Mouse (Mus musculus): Measurements from ENCODE around the gene Hamp2. TPM values are rescaled to one million over a fixed set of nuclear protein-coding genes. Genes with fewer than 3 reads are reported as not detected.

Gene Hamp2
- not detected in 2 replicates for polyA plus RNA-seq (2012; rRNA removed)

GRCm38 (mm10) chr7:30924581-30924980 lies at the start of gene Hamp2:
Hamp2 (minus strand) TSS chr7:30924681.

GRCm38 (mm10) chr7:30973501-30974289 lies 49.2 kb upstream of the Hamp2 start, which contains the start of gene Fam187b:
Fam187b (plus strand) TSS chr7:30973790.

GRCm38 (mm10) chr7:30973251-30973500 lies 48.7 kb upstream of the Hamp2 start, which contains the start of gene Lsr:
Lsr (minus strand) TSS chr7:30973464.

GRCm38 (mm10) chr7:30956756-30957366 lies 32.4 kb upstream of the Hamp2 start, which contains the start of gene Usf2:
Usf2 (minus strand) TSS chr7:30956803.

GRCm38 (mm10) chr7:30943909-30944635 lies 19.6 kb upstream of the Hamp2 start, which contains the start of gene Hamp:
Hamp (minus strand) TSS chr7:30944032.

GRCm38 (mm10) chr7:30914732-30915131 lies 9.7 kb downstream of the Hamp2 start, which contains the start of gene Mag:
Mag (minus strand) TSS chr7:30914873.

GRCm38 (mm10) chr7:30880176-30880575 lies 44.3 kb downstream of the Hamp2 start, which contains the start of gene Cd22:
Cd22 (minus strand) TSS chr7:30880342.

Other genes starting within 250 kb of the Hamp2 start
- not detected in 2 replicates for gene 2200002J24Rik, start 225.8 kb downstream of the Hamp2 start, polyA plus RNA-seq (2012; rRNA removed)
- gene Atp4a, start 212.5 kb downstream of the Hamp2 start, polyA plus RNA-seq (2012; rRNA removed), result 0.70 and 1.3 TPM in 2 replicates
- gene Tmem147, start 195.1 kb downstream of the Hamp2 start, polyA plus RNA-seq (2012; rRNA removed), result 66.3 and 120 TPM in 2 replicates
- 0.16 TPM in 1 of 2 replicates, not detected in the other for gene Gapdhs, start 181.0 kb downstream of the Hamp2 start, polyA plus RNA-seq (2012; rRNA removed)
- 5.4 and 6.3 TPM in 2 replicates for gene Sbsn, start 173.2 kb downstream of the Hamp2 start, polyA plus RNA-seq (2012; rRNA removed)
- gene Dmkn, start 160.9 kb downstream of the Hamp2 start, polyA plus RNA-seq (2012; rRNA removed), result 0.06 and 0.15 TPM in 2 replicates
- gene Krtdap, start 136.8 kb downstream of the Hamp2 start, polyA plus RNA-seq (2012; rRNA removed), result not detected in 2 replicates
- 0.05 and 0.21 TPM in 2 replicates for gene Ffar2, start 100.9 kb downstream of the Hamp2 start, polyA plus RNA-seq (2012; rRNA removed)
- 0.05 TPM in 1 of 2 replicates, not detected in the other for gene Ffar3, start 68.5 kb downstream of the Hamp2 start, polyA plus RNA-seq (2012; rRNA removed)
- 0.02 TPM in 1 of 2 replicates, not detected in the other for gene Ffar1, start 63.1 kb downstream of the Hamp2 start, polyA plus RNA-seq (2012; rRNA removed)
- 0.01 and 0.05 TPM in 2 replicates for gene Cd22, start 44.3 kb downstream of the Hamp2 start, polyA plus RNA-seq (2012; rRNA removed)
- gene Mag, start 9.8 kb downstream of the Hamp2 start, polyA plus RNA-seq (2012; rRNA removed), result 0.26 and 0.46 TPM in 2 replicates
- gene Hamp, start 19.4 kb upstream of the Hamp2 start, polyA plus RNA-seq (2012; rRNA removed), result not detected in 2 replicates
- gene Usf2, start 32.1 kb upstream of the Hamp2 start, polyA plus RNA-seq (2012; rRNA removed), result 97.2 and 156 TPM in 2 replicates
- 15.1 and 19.4 TPM in 2 replicates for gene Lsr, start 48.8 kb upstream of the Hamp2 start, polyA plus RNA-seq (2012; rRNA removed)
- gene Fam187b, start 49.1 kb upstream of the Hamp2 start, polyA plus RNA-seq (2012; rRNA removed), result 0.60 and 0.68 TPM in 2 replicates
- gene Fxyd5, start 117.8 kb upstream of the Hamp2 start, polyA plus RNA-seq (2012; rRNA removed), result 5.5 and 7.8 TPM in 2 replicates
- gene Fxyd7, start 126.8 kb upstream of the Hamp2 start, polyA plus RNA-seq (2012; rRNA removed), result 5.0 and 10.5 TPM in 2 replicates
- 8.6 and 18.0 TPM in 2 replicates for gene Fxyd1, start 132.5 kb upstream of the Hamp2 start, polyA plus RNA-seq (2012; rRNA removed)
- gene Lgi4, start 134.7 kb upstream of the Hamp2 start, polyA plus RNA-seq (2012; rRNA removed), result 1.8 and 3.3 TPM in 2 replicates
- gene Fxyd3, start 152.0 kb upstream of the Hamp2 start, polyA plus RNA-seq (2012; rRNA removed), result 0.89 and 4.8 TPM in 2 replicates
- gene Hpn, start 190.6 kb upstream of the Hamp2 start, polyA plus RNA-seq (2012; rRNA removed), result 3.0 and 3.2 TPM in 2 replicates
- 1.2 and 2.5 TPM in 2 replicates for gene Scn1b, start 202.3 kb upstream of the Hamp2 start, polyA plus RNA-seq (2012; rRNA removed)
- 209 and 271 TPM in 2 replicates for gene Gramd1a, start 231.2 kb upstream of the Hamp2 start, polyA plus RNA-seq (2012; rRNA removed)